Mouse (Mus musculus) frontal cortex, postnatal 10 days (tissue): ENCODE measurements around the gene Nr2e3.
"Not testable (repeated sequence)": the region's sequence is repeated elsewhere in the genome, so short reads cannot be mapped to it uniquely, and the experiment has no call there.

Experiments
- DNase-seq, 2 experiments: peaks; one replicate each; pipeline ENCODE4 v3.0.0; 2022; ENCODE audit warnings: low spot score in 2 of 2, mixed read lengths in 1 of 2

The Nr2e3 gene

GRCm38 (mm10) chr9:59960559-59960958 lies at the start of gene Nr2e3:
Gene Nr2e3, minus strand, starts transcription at chr9:59960659.
- DNase-seq: no peak

DNA sequence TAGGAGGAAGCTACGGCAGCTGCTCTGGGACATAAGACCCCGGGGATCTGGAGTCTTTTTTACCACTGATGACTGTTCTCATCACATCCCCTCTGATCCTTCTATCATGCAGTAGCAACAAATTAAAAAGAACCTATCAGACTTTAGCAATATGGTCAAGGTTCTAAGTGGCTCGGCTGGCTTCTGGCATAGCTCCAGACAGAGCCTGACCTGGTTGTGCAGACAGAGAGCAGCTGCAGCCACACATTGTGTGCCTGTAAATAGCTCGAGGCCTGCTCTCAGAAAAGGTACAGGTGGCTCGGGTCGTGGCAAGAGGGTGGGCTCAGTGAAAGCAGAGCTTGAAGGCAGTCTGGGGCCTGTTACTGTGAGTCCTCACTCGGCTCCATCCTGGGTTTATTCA lies 48.5 kb upstream of the Nr2e3 start:
- DNase-seq: no peak

GRCm38 (mm10) chr9:60002323-60002722 lies 41.9 kb upstream of the Nr2e3 start:
- no peak for DNase-seq

GRCm38 (mm10) chr9:60001444-60001843 lies 41.0 kb upstream of the Nr2e3 start:
- no peak for DNase-seq

- DNase-seq: no peak
These were observed 37.3 kb upstream of the Nr2e3 start for GRCm38 (mm10) chr9:59997725-59998124.

DNA sequence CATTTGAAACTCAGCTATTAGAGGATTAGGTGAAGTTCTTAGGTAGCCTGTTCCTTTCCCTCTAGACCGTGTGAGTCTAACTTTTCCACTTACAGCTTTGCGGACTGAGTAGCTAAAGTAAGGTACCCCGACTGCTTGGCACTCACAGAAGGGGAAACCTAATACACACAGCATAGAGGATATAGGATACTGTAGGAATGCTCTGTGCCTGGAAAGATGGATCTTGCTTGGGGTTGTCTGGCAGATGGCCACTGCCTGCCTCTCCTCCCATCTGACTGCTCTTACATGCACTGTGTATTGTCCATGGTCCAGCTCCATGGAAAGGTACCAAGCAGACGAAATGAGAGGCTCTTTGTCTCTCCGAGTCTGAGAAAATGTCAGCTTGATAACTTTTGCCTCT lies 30.9 kb upstream of the Nr2e3 start:
- no peak for DNase-seq

- peak in 1 of 2 experiments; percentile 61 for DNase-seq
These were observed 29.4 kb upstream of the Nr2e3 start for GRCm38 (mm10) chr9:59989864-59990263.

- DNase-seq: no peak
These were observed 25.6 kb upstream of the Nr2e3 start for GRCm38 (mm10) chr9:59985900-59986572.

GRCm38 (mm10) chr9:59981116-59981515 lies 20.7 kb upstream of the Nr2e3 start:
- DNase-seq: no peak

GRCm38 (mm10) chr9:59971263-59971662 lies 10.8 kb upstream of the Nr2e3 start:
- DNase-seq: no peak

DNA sequence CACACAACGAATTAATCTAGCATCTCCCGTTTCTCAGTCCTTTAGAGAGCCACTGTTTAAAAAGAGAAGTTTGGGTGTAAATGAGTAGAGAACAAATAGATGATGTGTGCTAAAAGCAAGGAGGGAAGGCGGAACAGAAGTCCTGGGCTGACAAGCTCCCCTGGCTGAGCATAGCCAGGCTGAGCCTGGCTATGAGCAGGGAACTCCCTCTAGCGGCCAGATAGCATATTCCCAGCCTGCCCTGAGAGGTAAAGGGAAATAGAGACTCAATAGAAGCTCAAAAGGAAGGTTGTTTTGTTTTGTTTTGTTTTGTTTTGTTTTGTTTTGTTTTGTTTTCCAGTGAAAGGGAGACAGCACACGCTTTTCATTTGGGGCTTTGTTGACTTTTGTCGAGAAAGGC lies 8.9 kb upstream of the Nr2e3 start:
- DNase-seq: peak in 1 of 2 experiments; percentile 62

- DNase-seq: no peak
These were observed 4.6 kb upstream of the Nr2e3 start for GRCm38 (mm10) chr9:59965046-59965445.

DNA sequence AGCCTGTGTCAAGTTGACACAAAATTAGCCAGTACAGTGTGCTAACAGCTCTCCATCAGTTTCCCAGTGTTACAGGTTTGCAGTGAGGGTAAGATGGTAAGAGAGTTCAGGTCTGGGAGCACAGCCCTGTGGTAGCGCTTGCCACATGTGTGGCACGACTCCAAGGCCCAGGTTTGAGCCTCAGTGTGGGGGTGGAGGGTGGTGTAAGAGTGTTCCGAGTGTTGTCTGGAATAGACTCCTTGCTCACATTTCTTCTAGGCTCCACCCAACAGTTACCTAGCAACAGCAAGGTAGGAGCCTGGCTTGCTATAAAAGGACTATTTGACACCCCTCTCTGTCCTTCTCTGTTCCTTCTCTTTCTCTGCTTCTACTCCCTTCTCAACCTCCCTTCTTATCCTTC lies 3.9 kb upstream of the Nr2e3 start:
- DNase-seq: peak in 1 of 2 experiments; percentile 44

DNA sequence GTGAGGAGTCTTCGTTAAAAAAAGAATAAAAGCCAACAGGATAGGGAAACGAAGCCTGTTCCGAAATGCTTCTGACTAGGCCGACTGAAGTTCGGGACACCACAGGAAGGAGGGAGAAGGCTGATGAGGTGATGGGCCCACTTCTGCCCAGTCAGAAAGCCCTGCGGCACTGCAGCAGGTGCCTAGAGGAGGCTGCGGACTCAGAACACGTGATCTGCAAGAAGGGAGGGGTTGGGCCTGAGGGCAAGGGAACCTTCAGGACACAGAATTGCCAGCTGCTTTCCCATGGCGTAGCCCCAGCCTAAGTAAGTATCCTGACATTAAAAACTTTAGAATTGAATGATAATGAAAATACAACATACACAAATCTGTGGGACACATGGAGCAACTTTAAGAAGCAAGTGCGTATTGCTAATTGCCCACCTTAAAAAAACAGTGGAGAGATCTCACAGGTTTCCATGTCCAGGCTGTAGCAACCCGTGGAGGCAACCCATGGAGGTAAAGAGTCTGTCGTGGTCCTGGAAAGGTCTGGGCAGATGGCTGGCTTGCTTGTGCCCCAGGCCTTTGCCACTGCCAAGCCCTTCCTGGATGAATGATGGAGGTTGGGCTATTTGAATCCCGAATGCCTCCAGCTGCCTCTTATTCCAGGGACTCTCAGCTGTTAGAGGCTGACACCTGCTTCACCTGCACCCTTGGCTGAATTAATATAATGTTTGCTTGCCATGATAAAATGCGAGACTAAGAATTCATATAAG lies 919 bp upstream of the Nr2e3 start:
- DNase-seq: no peak

- peak; percentile 61 to 76 for DNase-seq
These were observed 1.2 kb downstream of the Nr2e3 start for GRCm38 (mm10) chr9:59959276-59959675.

GRCm38 (mm10) chr9:59958115-59958514 lies 2.3 kb downstream of the Nr2e3 start:
- DNase-seq: not testable (repeated sequence)

- no peak for DNase-seq
These were observed 4.0 kb downstream of the Nr2e3 start for GRCm38 (mm10) chr9:59956496-59956895.

DNA sequence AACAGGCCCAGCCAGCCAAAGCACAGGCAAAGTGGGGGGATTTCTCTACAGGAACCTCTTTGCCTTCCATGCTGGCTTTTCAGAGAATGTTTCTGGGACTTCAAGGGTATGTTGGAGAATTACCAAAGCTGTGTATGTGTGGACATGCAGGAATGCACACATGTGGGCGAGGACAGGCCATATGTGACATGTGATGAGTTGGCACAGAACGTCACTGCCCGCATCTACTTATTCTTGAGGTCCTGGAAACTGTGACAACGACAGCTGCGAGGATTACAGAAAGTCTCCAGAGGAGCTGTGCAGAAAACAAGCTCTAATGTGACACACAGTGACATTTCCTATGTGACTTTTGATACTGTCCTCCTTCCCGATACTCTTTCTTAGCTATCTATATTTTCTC lies 4.8 kb downstream of the Nr2e3 start:
- DNase-seq: no peak

DNA sequence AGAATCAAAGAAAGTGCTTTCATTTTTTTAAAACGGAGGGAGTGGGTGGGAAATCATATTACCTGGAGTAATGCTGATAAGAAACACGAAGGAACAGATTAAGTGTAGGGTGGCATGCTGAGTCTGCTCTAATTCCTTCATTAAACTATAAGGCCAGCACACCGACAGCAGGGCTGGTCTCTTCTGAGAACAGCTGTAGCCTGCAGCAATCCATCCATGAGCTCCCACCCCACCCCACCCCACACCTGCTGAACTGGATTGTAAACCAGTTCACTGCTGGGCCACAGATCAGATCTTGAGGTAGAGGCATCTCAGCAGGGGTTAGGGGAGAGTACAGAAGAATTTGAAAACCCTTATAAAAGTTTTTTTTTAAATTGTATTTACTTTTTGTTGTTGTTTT lies 5.3 kb downstream of the Nr2e3 start:
- no peak for DNase-seq

DNA sequence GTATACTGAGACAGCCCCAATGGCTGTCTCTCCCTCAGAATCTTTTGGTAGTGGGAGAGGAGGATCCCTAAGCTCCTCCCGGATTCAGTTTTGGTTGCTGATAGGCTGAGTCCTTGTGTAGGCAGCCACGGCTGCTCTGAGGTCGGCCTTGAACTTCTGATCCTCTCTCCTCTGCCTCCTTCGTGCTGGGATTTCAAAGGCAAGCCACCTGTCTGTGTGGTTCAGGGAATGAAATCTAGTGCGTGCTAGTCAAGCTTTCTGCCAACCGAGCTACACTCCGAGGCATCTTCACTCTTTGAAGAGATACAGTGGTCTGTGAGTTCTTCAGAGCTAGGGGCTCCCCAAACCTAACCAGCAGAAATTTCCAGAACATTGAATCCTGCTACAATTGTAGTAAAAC lies 6.9 kb downstream of the Nr2e3 start:
- no peak for DNase-seq

DNA sequence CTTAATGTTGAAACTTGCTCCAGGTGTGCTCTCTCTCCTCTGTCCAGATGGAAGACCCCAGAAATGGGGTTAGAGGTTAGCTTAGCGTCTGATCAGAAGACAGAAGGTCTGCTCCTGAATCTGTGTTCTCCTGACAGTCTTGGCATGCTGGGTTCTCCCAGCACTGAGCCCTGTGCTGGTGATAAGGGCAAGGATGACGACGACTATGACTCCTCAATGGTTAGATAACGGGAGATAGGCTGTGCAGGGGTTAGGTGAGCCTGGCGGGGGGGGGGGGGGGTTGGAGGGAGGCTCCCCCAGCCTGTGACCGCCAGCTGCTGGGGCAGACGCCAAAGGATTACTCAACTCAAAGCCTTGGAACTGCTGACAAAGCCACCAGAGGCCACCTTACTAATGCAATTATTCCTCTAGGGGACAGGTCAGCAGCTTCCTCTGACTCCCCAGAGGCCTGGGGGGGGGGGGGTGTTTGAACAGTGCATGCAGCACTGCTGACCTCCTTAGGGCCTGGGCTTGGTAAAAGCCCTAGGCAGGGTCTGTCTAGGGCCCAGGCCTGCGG lies 7.9 kb downstream of the Nr2e3 start:
- DNase-seq: no peak

DNA sequence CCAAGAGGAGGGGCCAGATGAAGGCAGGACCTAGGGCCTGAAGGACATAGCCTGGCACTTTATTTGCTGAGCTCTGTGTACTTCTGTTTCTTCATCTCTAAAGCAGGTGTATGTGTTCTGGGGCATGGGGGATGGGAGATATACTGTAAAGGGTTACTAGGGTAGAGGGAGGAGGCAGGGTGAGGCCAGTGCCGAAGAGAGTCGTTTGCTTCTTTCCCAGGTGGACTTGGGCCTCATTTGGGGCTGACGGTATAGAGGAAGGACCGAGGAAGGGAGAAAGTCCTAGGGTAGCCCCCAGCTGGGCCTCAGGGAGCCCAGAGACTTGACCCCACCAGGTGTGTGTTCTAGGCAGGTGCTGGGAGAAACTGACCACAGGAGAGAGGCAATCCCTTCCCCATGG lies 8.5 kb downstream of the Nr2e3 start:
- no peak for DNase-seq
